Mouse (Mus musculus): ENCODE data around the gene Dnase1l3. TPM values are rescaled to one million over a fixed set of nuclear protein-coding genes. Genes with fewer than 3 reads are reported as not detected.

Gene Dnase1l3
- polyA plus RNA-seq, 2 experiments = 0.68 to 2.1 TPM

GRCm38 (mm10) chr14:7986913-7987312 is 7.5 kb downstream of the Dnase1l3 start:
- Histone ChIP-seq H3K27ac (no peak overlapping the region), H3K9ac (replicated peaks) (no peak overlapping the region), H3K9me3 (ENCODE audit: control insufficient read depth, low read length) (no peaks in the 10 kb centered on the region), H3K4me1 (replicated peaks; ENCODE audit: control insufficient read depth in 2 of 2, insufficient read depth in 2 of 2, low read length in 1 of 2) (0 out of 4 replicates have a peak, but pooled peaks cover 0 to 1% of the 10 kb centered on the region in 2 experiments), H3K4me3 (ENCODE audit: insufficient read depth in 1 of 2, low read depth in 2 of 2, low read length in 2 of 2) (no peak overlapping the region), H3K36me3 (replicated peaks; ENCODE audit: control insufficient read depth, insufficient read depth, low read depth) (no peaks in the 10 kb centered on the region), H3K27me3 (ENCODE audit: control insufficient read depth, insufficient read depth, low read length) (no peaks in the 10 kb centered on the region), H3K4me2 (ENCODE audit: low read depth) (no peak overlapping the region)
- 76% methylated on average over 6 of the region's 6 CpGs for WGBS (ENCODE audit: insufficient replicate concordance)
- DNase-seq (ENCODE audit: low read depth in 3 of 3, low spot score in 3 of 3) (no peak), ATAC-seq (ENCODE audit: insufficient read depth) (no peak)
- no peak for TF ChIP-seq EP300 (IDR thresholded peaks at IDR 0.05; ENCODE audit: low read depth)
- no peak for TF ChIP-seq CTCF (IDR thresholded peaks at IDR 0.05; ENCODE audit: low read depth)

- Histone ChIP-seq H3K4me1 (replicated peaks; ENCODE audit: control insufficient read depth in 2 of 2, insufficient read depth in 2 of 2, low read length in 1 of 2) (no peaks in the 10 kb centered on the region), H3K27me3 (ENCODE audit: control insufficient read depth, insufficient read depth, low read length) (no peaks in the 10 kb centered on the region), H3K36me3 (replicated peaks; ENCODE audit: control insufficient read depth, insufficient read depth, low read depth) (no peaks in the 10 kb centered on the region), H3K9ac (replicated peaks) (no peak overlapping the region), H3K4me3 (ENCODE audit: insufficient read depth in 1 of 2, low read depth in 2 of 2, low read length in 2 of 2) (no peak overlapping the region), H3K9me3 (ENCODE audit: control insufficient read depth, low read length) (no peaks in the 10 kb centered on the region), H3K4me2 (ENCODE audit: low read depth) (no peak overlapping the region), H3K27ac (no peak overlapping the region)
- ATAC-seq (ENCODE audit: insufficient read depth) = no peak
- DNase-seq (ENCODE audit: low read depth in 3 of 3, low spot score in 3 of 3) = no peak
- 91% methylated on average over 1 of the region's 1 CpGs for WGBS (ENCODE audit: insufficient replicate concordance)
- TF ChIP-seq EP300 (IDR thresholded peaks at IDR 0.05; ENCODE audit: low read depth) (no peak), CTCF (IDR thresholded peaks at IDR 0.05; ENCODE audit: low read depth) (no peak)
Observed at GRCm38 (mm10) chr14:7981226-7981625, 13.1 kb downstream of the Dnase1l3 start.

- no peak overlapping the region for H3K4me3 ChIP-seq (ENCODE audit: insufficient read depth in 1 of 2, low read depth in 2 of 2, low read length in 2 of 2)
- WGBS (ENCODE audit: insufficient replicate concordance) = 53% methylated on average over 1 of the region's 1 CpGs
- no peak overlapping the region for H3K27ac ChIP-seq
- H3K9me3 ChIP-seq (ENCODE audit: control insufficient read depth, low read length) = no peaks in the 10 kb centered on the region
- H3K4me2 ChIP-seq (ENCODE audit: low read depth) = no peak overlapping the region
- no peak for TF ChIP-seq EP300 (IDR thresholded peaks at IDR 0.05; ENCODE audit: low read depth)
- no peak for TF ChIP-seq CTCF (IDR thresholded peaks at IDR 0.05; ENCODE audit: low read depth)
- DNase-seq (ENCODE audit: low read depth in 3 of 3, low spot score in 3 of 3) (no peak), ATAC-seq (ENCODE audit: insufficient read depth) (no peak)
- H3K36me3 ChIP-seq (replicated peaks; ENCODE audit: control insufficient read depth, insufficient read depth, low read depth) = no peaks in the 10 kb centered on the region
- no peaks in the 10 kb centered on the region for H3K27me3 ChIP-seq (ENCODE audit: control insufficient read depth, insufficient read depth, low read length)
- no peaks in the 10 kb centered on the region for H3K4me1 ChIP-seq (replicated peaks; ENCODE audit: control insufficient read depth in 2 of 2, insufficient read depth in 2 of 2, low read length in 1 of 2)
- no peak overlapping the region for H3K9ac ChIP-seq (replicated peaks)
Observed at GRCm38 (mm10) chr14:7978183-7978582, 16.2 kb downstream of the Dnase1l3 start.

GRCm38 (mm10) chr14:7977471-7977870 is 16.9 kb downstream of the Dnase1l3 start:
- H3K4me3 ChIP-seq (ENCODE audit: insufficient read depth in 1 of 2, low read depth in 2 of 2, low read length in 2 of 2) = no peak overlapping the region
- 47% methylated on average over 1 of the region's 1 CpGs for WGBS (ENCODE audit: insufficient replicate concordance)
- H3K4me2 ChIP-seq (ENCODE audit: low read depth) = no peak overlapping the region
- H3K9ac ChIP-seq (replicated peaks) = no peak overlapping the region
- no peaks in the 10 kb centered on the region for H3K9me3 ChIP-seq (ENCODE audit: control insufficient read depth, low read length)
- H3K36me3 ChIP-seq (replicated peaks; ENCODE audit: control insufficient read depth, insufficient read depth, low read depth) = no peaks in the 10 kb centered on the region
- no peaks in the 10 kb centered on the region for H3K4me1 ChIP-seq (replicated peaks; ENCODE audit: control insufficient read depth in 2 of 2, insufficient read depth in 2 of 2, low read length in 1 of 2)
- no peaks in the 10 kb centered on the region for H3K27me3 ChIP-seq (ENCODE audit: control insufficient read depth, insufficient read depth, low read length)
- DNase-seq (ENCODE audit: low read depth in 3 of 3, low spot score in 3 of 3) (no peak), ATAC-seq (ENCODE audit: insufficient read depth) (no peak)
- TF ChIP-seq CTCF (IDR thresholded peaks at IDR 0.05; ENCODE audit: low read depth) (no peak), EP300 (IDR thresholded peaks at IDR 0.05; ENCODE audit: low read depth) (no peak)
- H3K27ac ChIP-seq = no peak overlapping the region

- no peaks in the 10 kb centered on the region for H3K36me3 ChIP-seq (replicated peaks; ENCODE audit: control insufficient read depth, insufficient read depth, low read depth)
- H3K4me1 ChIP-seq (replicated peaks; ENCODE audit: control insufficient read depth in 2 of 2, insufficient read depth in 2 of 2, low read length in 1 of 2) = no peaks in the 10 kb centered on the region
- no peak overlapping the region for H3K4me2 ChIP-seq (ENCODE audit: low read depth)
- no peaks in the 10 kb centered on the region for H3K27me3 ChIP-seq (ENCODE audit: control insufficient read depth, insufficient read depth, low read length)
- ATAC-seq (ENCODE audit: insufficient read depth) = no peak
- H3K9me3 ChIP-seq (ENCODE audit: control insufficient read depth, low read length) = no peaks in the 10 kb centered on the region
- H3K9ac ChIP-seq (replicated peaks) = no peak overlapping the region
- DNase-seq (ENCODE audit: low read depth in 3 of 3, low spot score in 3 of 3) = no peak
- no peak overlapping the region for H3K4me3 ChIP-seq (ENCODE audit: insufficient read depth in 1 of 2, low read depth in 2 of 2, low read length in 2 of 2)
- TF ChIP-seq CTCF (IDR thresholded peaks at IDR 0.05; ENCODE audit: low read depth) (no peak), EP300 (IDR thresholded peaks at IDR 0.05; ENCODE audit: low read depth) (no peak)
- H3K27ac ChIP-seq = no peak overlapping the region
- WGBS (ENCODE audit: insufficient replicate concordance) = 74% methylated on average over 6 of the region's 6 CpGs
Observed at GRCm38 (mm10) chr14:7975177-7975576, 19.2 kb downstream of the Dnase1l3 start.
